Mouse (Mus musculus) heart, embryonic 13.5 days (tissue): ENCODE data around the gene Srd5a3. TPM values are rescaled to one million over a fixed set of nuclear protein-coding genes. Genes with fewer than 3 reads are reported as not detected.

Experiments
- ATAC-seq: fragments of 200-750 bp; cut with Nextera tagmentation; 2 replicates; pipeline ENCODE4 v1.8.0; 2017; ENCODE audit warnings: moderate TSS enrichment; ENCODE audit not compliant: insufficient number of reproducible peaks, low FRiP score, low TSS enrichment; ENCODE audit errors: extremely low read depth
- H3K27ac ChIP-seq: fragments of 300-500 bp; sonication (generic); replicated peaks from 2 replicates; pipeline ENCODE4 v1.5.1; 2015; ENCODE audit warnings: moderate library complexity, mild to moderate bottlenecking, inconsistent platforms
- H3K27me3 ChIP-seq: fragments of 300-500 bp; sonication (generic); replicated peaks from 2 replicates; pipeline ENCODE4 v1.6.1; 2015; ENCODE audit warnings: mild to moderate bottlenecking, inconsistent platforms
- H3K36me3 ChIP-seq: fragments of 300-500 bp; sonication (generic); 2 replicates; pipeline ENCODE4 v1.6.1; 2015; ENCODE audit warnings: mild to moderate bottlenecking, inconsistent platforms
- H3K4me1 ChIP-seq: fragments of 300-500 bp; sonication (generic); 2 replicates; pipeline ENCODE4 v1.6.1; 2015; ENCODE audit warnings: inconsistent platforms
- H3K4me2 ChIP-seq: fragments of 300-500 bp; sonication (generic); 2 replicates; pipeline ENCODE4 v1.6.1; 2015; ENCODE audit warnings: inconsistent platforms, mild to moderate bottlenecking, moderate library complexity
- H3K4me3 ChIP-seq: fragments of 300-500 bp; sonication (generic); 2 replicates; pipeline ENCODE4 v1.5.1; 2015; ENCODE audit warnings: moderate library complexity, mild to moderate bottlenecking, inconsistent platforms
- H3K9ac ChIP-seq: fragments of 300-500 bp; sonication (generic); 2 replicates; pipeline ENCODE4 v1.6.1; 2015; ENCODE audit warnings: inconsistent platforms, mild to moderate bottlenecking, moderate library complexity
- H3K9me3 ChIP-seq: fragments of 300-500 bp; sonication (generic); 2 replicates; pipeline ENCODE4 v1.6.1; 2016; ENCODE audit warnings: inconsistent platforms
- WGBS: fragments of 180-500 bp; shearing (Covaris S2); methylation state at CpG from one replicate; pipeline ENCODE4 v1.1.7; 2015; ENCODE audit warnings: mixed read lengths; 5-methylcytosine and 5-hydroxymethylcytosine counted together
- polyA plus RNA-seq: library from polyadenylated mRNA; unstranded; fragments of >200 nt; fragmentation: Nextera tagmentation; extraction: Ambion mirVana; gene quantifications from 2 replicates; pipeline ENCODE4 v1.2.1, GENCODE M21; 2015

Gene Srd5a3
- polyA plus RNA-seq, 1 experiment from 2014 or later = 27.7 TPM

DNA sequence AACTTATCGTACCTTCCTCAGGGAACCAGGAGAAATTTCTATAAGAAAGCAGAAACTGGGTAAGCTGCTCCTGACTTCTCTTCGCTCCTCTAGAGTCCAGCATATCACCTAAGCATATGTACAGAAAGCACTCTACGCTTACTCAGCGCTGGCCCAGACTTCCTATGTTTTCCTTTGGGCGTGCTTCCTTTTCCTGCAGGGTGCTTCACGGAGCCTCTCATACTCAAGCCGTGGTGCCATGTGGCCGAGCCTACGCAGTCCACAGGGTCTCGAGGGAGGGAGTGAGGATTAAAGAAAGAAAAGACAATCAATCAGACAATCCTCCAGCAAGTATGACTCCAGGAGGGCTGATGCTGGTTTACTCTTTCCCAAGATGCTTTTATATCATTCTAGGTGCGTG is 36.8 kb downstream of the Srd5a3 start:
- Histone ChIP-seq H3K4me1 (peaks cover 13% of the 10 kb centered on the region), H3K4me3 (no peak overlapping the region), H3K36me3 (no peaks in the 10 kb centered on the region), H3K9me3 (no peaks in the 10 kb centered on the region), H3K27ac (peak overlapping the region; percentile 58), H3K9ac (no peak overlapping the region), H3K27me3 (no peaks in the 10 kb centered on the region), H3K4me2 (peak overlapping the region; percentile 28)
- no peak for ATAC-seq
- WGBS = 63% methylated on average over 11 of the region's 11 CpGs

DNA sequence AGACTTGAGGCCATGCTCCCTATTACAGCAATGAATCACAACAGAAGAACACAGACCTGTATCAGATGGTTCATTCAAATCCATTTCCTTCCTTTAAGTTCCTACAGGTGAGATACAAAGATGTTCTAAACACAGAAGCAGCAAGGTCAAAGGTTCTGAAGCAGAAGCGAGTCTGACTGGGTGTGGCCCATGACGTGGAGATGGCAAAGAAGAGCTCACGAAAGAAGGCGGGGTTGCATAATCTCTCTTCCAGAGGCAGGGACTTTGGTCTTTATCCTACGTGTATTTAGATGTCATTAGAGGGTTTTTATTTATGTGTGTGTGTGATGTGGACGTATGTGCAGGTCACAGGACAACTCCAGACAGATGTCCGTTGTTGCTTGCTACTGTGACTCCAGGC is 37.6 kb downstream of the Srd5a3 start:
- Histone ChIP-seq H3K4me2 (no peak overlapping the region), H3K9ac (no peak overlapping the region), H3K4me1 (peaks cover 21% of the 10 kb centered on the region), H3K4me3 (no peak overlapping the region), H3K27ac (no peak overlapping the region), H3K27me3 (no peaks in the 10 kb centered on the region), H3K36me3 (no peaks in the 10 kb centered on the region), H3K9me3 (no peaks in the 10 kb centered on the region)
- 76% methylated on average over 7 of the region's 7 CpGs for WGBS
- ATAC-seq = no peak

GRCm38 (mm10) chr5:76179171-76179570 is 39.1 kb downstream of the Srd5a3 start:
- Histone ChIP-seq H3K9me3 (no peaks in the 10 kb centered on the region), H3K36me3 (no peaks in the 10 kb centered on the region), H3K4me2 (no peak overlapping the region), H3K9ac (no peak overlapping the region), H3K4me1 (peaks cover 28% of the 10 kb centered on the region), H3K27ac (no peak overlapping the region), H3K27me3 (no peaks in the 10 kb centered on the region), H3K4me3 (no peak overlapping the region)
- 91% methylated on average over 5 of the region's 5 CpGs for WGBS
- no peak for ATAC-seq

- Histone ChIP-seq H3K27ac (no peak overlapping the region), H3K36me3 (no peaks in the 10 kb centered on the region)
- WGBS = 71% methylated on average over 5 of the region's 5 CpGs
Observed at GRCm38 (mm10) chr5:76179791-76180190, 39.7 kb downstream of the Srd5a3 start.

DNA sequence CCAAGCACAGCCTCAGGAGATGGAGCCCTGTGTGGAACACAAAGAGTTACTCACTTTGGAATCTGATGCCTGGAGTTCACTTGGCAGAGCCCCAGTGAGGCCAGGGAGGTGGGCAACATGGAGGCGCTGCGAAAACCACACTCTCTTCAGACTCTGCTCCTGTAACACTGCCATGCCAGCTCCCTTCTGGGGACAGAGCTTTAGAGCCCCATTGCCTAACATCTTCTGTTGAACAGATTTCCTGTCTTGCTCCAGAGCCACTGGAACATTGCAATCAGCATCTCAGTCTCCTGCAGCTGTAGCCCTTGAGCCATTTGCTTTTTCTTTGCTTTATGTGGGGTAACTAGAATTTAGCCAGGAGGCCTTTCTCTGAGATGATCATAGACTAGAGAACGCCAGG is 42.3 kb downstream of the Srd5a3 start:
- Histone ChIP-seq H3K4me1 (peaks cover 40% of the 10 kb centered on the region), H3K4me2 (peak overlapping the region; percentile 36; the same call in 1 of the 2 replicates), H3K27ac (peak overlapping the region; percentile 36; the same call in 1 of the 2 replicates), H3K9ac (0 out of 2 replicates have a peak overlapping the region, but pooled peaks have one; percentile 40), H3K4me3 (no peak overlapping the region), H3K36me3 (peaks cover 11% of the 10 kb centered on the region), H3K27me3 (no peaks in the 10 kb centered on the region), H3K9me3 (no peaks in the 10 kb centered on the region)
- WGBS = 44% methylated on average over 3 of the region's 3 CpGs
- ATAC-seq = no peak

More at GRCm38 (mm10) chr5:76179791-76180190, 39.7 kb downstream of the Srd5a3 start:
- Histone ChIP-seq H3K4me1 (peaks cover 30% of the 10 kb centered on the region), H3K4me2 (no peak overlapping the region), H3K9me3 (no peaks in the 10 kb centered on the region), H3K4me3 (no peak overlapping the region), H3K9ac (no peak overlapping the region), H3K27me3 (no peaks in the 10 kb centered on the region)
- ATAC-seq = no peak

DNA sequence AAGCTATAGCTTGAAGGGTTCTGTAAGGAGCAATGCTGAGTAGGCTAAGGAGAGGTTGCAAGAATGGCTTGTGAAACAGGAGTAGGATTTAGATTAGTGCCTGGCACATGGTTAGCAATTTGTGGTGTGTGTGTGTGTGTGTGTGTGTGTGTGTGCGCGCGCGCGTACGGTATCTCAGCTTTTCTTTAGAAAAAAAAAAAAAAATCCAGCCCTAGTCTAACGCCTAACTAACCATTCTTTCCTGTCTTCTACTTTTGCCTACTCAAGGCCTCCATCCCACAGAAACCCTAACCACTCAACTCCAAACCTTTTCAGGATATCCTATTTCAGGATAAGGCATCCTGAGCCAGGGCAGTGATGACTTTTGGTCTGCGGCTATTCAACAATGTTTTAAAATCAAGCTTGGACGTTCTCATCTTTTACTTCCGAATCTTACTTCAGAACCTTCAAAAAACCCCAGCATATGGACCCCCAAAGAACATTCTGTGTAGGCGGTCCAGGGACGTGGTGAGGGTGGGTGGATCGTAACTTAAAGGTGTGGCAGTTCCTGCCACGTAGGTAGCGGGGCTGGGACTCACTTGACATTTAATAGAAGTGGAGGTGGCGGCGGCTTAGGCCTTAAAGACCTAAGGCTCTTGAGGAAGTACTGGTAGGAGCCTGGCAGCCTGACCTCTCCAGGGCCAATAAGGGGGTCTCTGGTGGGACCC is 43.1 kb downstream of the Srd5a3 start:
- Histone ChIP-seq H3K9me3 (no peaks in the 10 kb centered on the region), H3K9ac (peak overlapping the region; percentile 98), H3K4me1 (peaks cover 48% of the 10 kb centered on the region), H3K4me3 (peak overlapping the region; percentile 97), H3K36me3 (peaks cover 13% of the 10 kb centered on the region), H3K4me2 (peak overlapping the region; percentile 72), H3K27ac (peak overlapping the region; percentile 98), H3K27me3 (no peaks in the 10 kb centered on the region)
- 41% methylated on average over 17 of the region's 17 CpGs for WGBS
- ATAC-seq = no peak

GRCm38 (mm10) chr5:76183750-76184261 is 43.7 kb downstream of the Srd5a3 start, which contains the start of gene Tmem165:
Tmem165 (plus strand) TSS chr5:76183880.
- H3K9ac ChIP-seq = peak within 1 kb of the TSS; percentile 98
- H3K27me3 ChIP-seq = no peaks in the 10 kb centered on the region
- H3K9me3 ChIP-seq = no peaks in the 10 kb centered on the region
- H3K4me3 ChIP-seq = peak within 1 kb of the TSS; percentile 97
- WGBS = under 1% methylated on average over 57 of the region's 62 CpGs
- peak; percentile 95 for ATAC-seq
- H3K27ac ChIP-seq = peak within 1 kb of the TSS; percentile 98
- H3K4me2 ChIP-seq = peak within 1 kb of the TSS; percentile 72
- peaks cover 13% of the 10 kb centered on the region for H3K36me3 ChIP-seq
- peaks cover 53% of the 10 kb centered on the region for H3K4me1 ChIP-seq

- H3K9ac ChIP-seq = peak overlapping the region; percentile 98
- ATAC-seq = peak; percentile 84
- H3K27ac ChIP-seq = peak overlapping the region; percentile 98
- H3K4me3 ChIP-seq = peak overlapping the region; percentile 97
- H3K36me3 ChIP-seq = peaks cover 13% of the 10 kb centered on the region
- H3K4me1 ChIP-seq = peaks cover 60% of the 10 kb centered on the region
- H3K27me3 ChIP-seq = no peaks in the 10 kb centered on the region
- H3K9me3 ChIP-seq = no peaks in the 10 kb centered on the region
- 3% methylated on average over 37 of the region's 38 CpGs for WGBS
- H3K4me2 ChIP-seq = peak overlapping the region; percentile 72
Observed at GRCm38 (mm10) chr5:76184286-76185080, 44.4 kb downstream of the Srd5a3 start.

GRCm38 (mm10) chr5:76187885-76188284 is 47.8 kb downstream of the Srd5a3 start:
- H3K4me3 ChIP-seq = 0 out of 2 replicates have a peak overlapping the region, but pooled peaks have one; percentile 13
- peak overlapping the region; percentile 56 for H3K27ac ChIP-seq
- whole genome bisulfite sequencing = 38% methylated on average over 5 of the region's 5 CpGs
- H3K9me3 ChIP-seq = no peaks in the 10 kb centered on the region
- ATAC-seq = no peak
- peaks cover 22% of the 10 kb centered on the region for H3K36me3 ChIP-seq
- H3K4me1 ChIP-seq = peaks cover 82% of the 10 kb centered on the region
- H3K9ac ChIP-seq = peak overlapping the region; percentile 65; the same call in 1 of the 2 replicates
- peak overlapping the region; percentile 47 for H3K4me2 ChIP-seq
- no peaks in the 10 kb centered on the region for H3K27me3 ChIP-seq

- Histone ChIP-seq H3K4me2 (no peak overlapping the region), H3K36me3 (peaks cover 32% of the 10 kb centered on the region), H3K4me1 (peaks cover 91% of the 10 kb centered on the region), H3K9ac (no peak overlapping the region), H3K27ac (no peak overlapping the region), H3K27me3 (no peaks in the 10 kb centered on the region), H3K4me3 (no peak overlapping the region), H3K9me3 (no peaks in the 10 kb centered on the region)
- WGBS = 80% methylated on average over 4 of the region's 4 CpGs
- no peak for ATAC-seq
Observed at GRCm38 (mm10) chr5:76190609-76191008, 50.5 kb downstream of the Srd5a3 start.

GRCm38 (mm10) chr5:76193075-76193474 is 53.0 kb downstream of the Srd5a3 start:
- no peak overlapping the region for H3K4me2 ChIP-seq
- no peak overlapping the region for H3K9ac ChIP-seq
- no peaks in the 10 kb centered on the region for H3K9me3 ChIP-seq
- H3K4me1 ChIP-seq = peaks cover 70% of the 10 kb centered on the region
- H3K36me3 ChIP-seq = peaks cover 34% of the 10 kb centered on the region
- H3K27ac ChIP-seq = peak overlapping the region; percentile 15; the same call in 1 of the 2 replicates
- H3K27me3 ChIP-seq = no peaks in the 10 kb centered on the region
- no peak overlapping the region for H3K4me3 ChIP-seq
- ATAC-seq = no peak
